Mouse (Mus musculus): ENCODE results near the gene Tbc1d15. TPM values are rescaled to one million over a fixed set of nuclear protein-coding genes. Genes with fewer than 3 reads are reported as not detected.

Gene Tbc1d15
- polyA plus RNA-seq, 1 experiment: 198 TPM

GRCm38 (mm10) chr10:115170496-115171350, 80.5 kb downstream of the Tbc1d15 start:
- no peak overlapping the region for H3K9ac ChIP-seq (ENCODE audit: low read depth, poor library complexity, severe bottlenecking)
- H3K27ac ChIP-seq (ENCODE audit: insufficient read depth, low read length): no peak overlapping the region
- TF ChIP-seq POLR2A (IDR thresholded peaks at IDR 0.05; ENCODE audit: insufficient read depth, low read length) (no peak), EP300 (IDR thresholded peaks at IDR 0.05; ENCODE audit: insufficient read depth, low read depth, low read length) (no peak), CTCF (IDR thresholded peaks at IDR 0.05; ENCODE audit: low read depth, low read length) (no peak)

GRCm38 (mm10) chr10:115169410-115169809, 81.9 kb downstream of the Tbc1d15 start:
- Histone ChIP-seq H3K9ac (ENCODE audit: low read depth, poor library complexity, severe bottlenecking) (no peak overlapping the region), H3K27me3 (ENCODE audit: control insufficient read depth, insufficient read depth, low read length, poor library complexity, severe bottlenecking) (no peaks in the 10 kb centered on the region), H3K4me1 (ENCODE audit: control insufficient read depth, insufficient read depth, low read length) (no peaks in the 10 kb centered on the region), H3K4me3 (ENCODE audit: low read depth, low read length) (no peak overlapping the region), H3K9me3 (replicated peaks; ENCODE audit: control insufficient read depth, insufficient read depth, low read length, poor library complexity, severe bottlenecking) (no peaks in the 10 kb centered on the region), H3K27ac (ENCODE audit: insufficient read depth, low read length) (no peak overlapping the region), H3K36me3 (ENCODE audit: control insufficient read depth, insufficient read depth, low read length, poor library complexity, severe bottlenecking) (no peaks in the 10 kb centered on the region)
- TF ChIP-seq CTCF (IDR thresholded peaks at IDR 0.05; ENCODE audit: low read depth, low read length): no peak
- no peak for TF ChIP-seq EP300 (IDR thresholded peaks at IDR 0.05; ENCODE audit: insufficient read depth, low read depth, low read length)
- no peak for TF ChIP-seq POLR2A (IDR thresholded peaks at IDR 0.05; ENCODE audit: insufficient read depth, low read length)

More at GRCm38 (mm10) chr10:115170496-115171350, 80.5 kb downstream of the Tbc1d15 start:
- Histone ChIP-seq H3K4me1 (ENCODE audit: control insufficient read depth, insufficient read depth, low read length) (no peaks in the 10 kb centered on the region), H3K36me3 (ENCODE audit: control insufficient read depth, insufficient read depth, low read length, poor library complexity, severe bottlenecking) (no peaks in the 10 kb centered on the region), H3K4me3 (ENCODE audit: low read depth, low read length) (no peak overlapping the region), H3K27me3 (ENCODE audit: control insufficient read depth, insufficient read depth, low read length, poor library complexity, severe bottlenecking) (no peaks in the 10 kb centered on the region), H3K9me3 (replicated peaks; ENCODE audit: control insufficient read depth, insufficient read depth, low read length, poor library complexity, severe bottlenecking) (no peaks in the 10 kb centered on the region)

GRCm38 (mm10) chr10:115160289-115160688, 91.0 kb downstream of the Tbc1d15 start:
- no peak overlapping the region for H3K4me3 ChIP-seq (ENCODE audit: low read depth, low read length)
- peaks cover 2% of the 10 kb centered on the region; the same call in 1 of the 2 replicates for H3K27me3 ChIP-seq (ENCODE audit: control insufficient read depth, insufficient read depth, low read length, poor library complexity, severe bottlenecking)
- H3K36me3 ChIP-seq (ENCODE audit: control insufficient read depth, insufficient read depth, low read length, poor library complexity, severe bottlenecking): no peaks in the 10 kb centered on the region
- no peak for TF ChIP-seq EP300 (IDR thresholded peaks at IDR 0.05; ENCODE audit: insufficient read depth, low read depth, low read length)
- H3K27ac ChIP-seq (ENCODE audit: insufficient read depth, low read length): no peak overlapping the region
- H3K9ac ChIP-seq (ENCODE audit: low read depth, poor library complexity, severe bottlenecking): no peak overlapping the region
- H3K4me1 ChIP-seq (ENCODE audit: control insufficient read depth, insufficient read depth, low read length): peaks cover 2% of the 10 kb centered on the region
- no peaks in the 10 kb centered on the region for H3K9me3 ChIP-seq (replicated peaks; ENCODE audit: control insufficient read depth, insufficient read depth, low read length, poor library complexity, severe bottlenecking)

Other genes starting within 250 kb of the Tbc1d15 start
- not detected in 2 replicates for gene Tph2, start 66.4 kb downstream of the Tbc1d15 start, polyA plus RNA-seq (2011; ENCODE audit: insufficient read depth, insufficient read length, low read depth, missing spikeins)
- 37.2 and 46.8 TPM in 2 replicates for gene Rab21, start 64.1 kb upstream of the Tbc1d15 start, polyA plus RNA-seq (2011; ENCODE audit: insufficient read depth, insufficient read length, low read depth, missing spikeins)
- gene Tmem19, start 111.0 kb upstream of the Tbc1d15 start, polyA plus RNA-seq (2011; ENCODE audit: insufficient read depth, insufficient read length, low read depth, missing spikeins): 28.3 and 29.1 TPM in 2 replicates
- 10.1 and 12.9 TPM in 2 replicates for gene Thap2, start 133.0 kb upstream of the Tbc1d15 start, polyA plus RNA-seq (2011; ENCODE audit: insufficient read depth, insufficient read length, low read depth, missing spikeins)
- gene Zfc3h1, start 133.5 kb upstream of the Tbc1d15 start, polyA plus RNA-seq (2011; ENCODE audit: insufficient read depth, insufficient read length, low read depth, missing spikeins): 100 and 107 TPM in 2 replicates

Measured in ES-Bruce4 (cell line).